Mouse (Mus musculus): ENCODE measurements around the gene Cfap61.

Gene Cfap61

DNA sequence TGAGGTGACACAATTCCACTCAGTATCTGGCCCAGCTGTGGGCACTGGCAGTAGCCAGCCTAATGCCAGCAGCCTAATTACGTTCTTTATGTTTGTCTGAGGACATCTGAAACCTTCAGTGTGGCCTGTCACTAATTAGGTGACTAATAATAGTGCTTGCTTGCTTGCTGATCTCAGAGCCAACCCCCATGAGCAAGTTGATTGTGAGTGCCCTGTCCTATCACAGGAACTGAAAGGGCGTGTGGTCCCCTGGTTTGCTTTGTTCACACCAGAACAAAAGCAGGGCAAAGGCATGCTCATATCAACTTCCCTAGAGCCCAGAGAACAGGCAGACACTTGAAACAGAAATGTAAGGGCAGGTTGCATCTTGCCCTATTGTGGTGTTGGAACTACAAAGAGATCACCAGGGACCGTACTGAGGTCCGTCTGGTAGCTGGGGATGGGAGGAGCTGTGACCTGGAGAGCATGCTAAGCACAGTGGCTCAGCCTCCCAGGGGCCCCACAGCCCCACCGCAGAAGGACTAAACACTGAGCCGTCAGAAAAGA lies 148.8 kb downstream of the Cfap61 start:
- no peak for DNase-seq (ENCODE audit: low read depth, low spot score)

DNA sequence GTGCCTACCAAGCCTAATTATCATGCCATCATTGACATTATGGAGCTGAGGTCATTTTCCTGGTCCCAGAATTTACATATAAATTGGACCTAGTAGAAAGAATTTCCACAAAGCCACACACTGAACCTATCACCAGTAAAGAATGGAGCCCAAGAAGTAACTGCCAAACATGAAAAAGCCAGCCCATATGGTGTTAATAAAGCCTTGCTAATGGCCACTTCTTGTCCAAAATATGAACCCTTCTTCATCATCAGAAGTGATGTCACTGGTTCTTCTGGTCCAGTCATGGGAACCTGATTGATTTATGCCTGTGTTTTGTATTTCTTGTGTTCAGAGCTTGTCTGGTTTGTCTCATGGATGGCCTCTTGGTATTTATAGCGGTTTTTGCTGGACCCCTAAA lies 152.8 kb downstream of the Cfap61 start:
- peak; percentile 53 for DNase-seq (ENCODE audit: low read depth, low spot score)

DNA sequence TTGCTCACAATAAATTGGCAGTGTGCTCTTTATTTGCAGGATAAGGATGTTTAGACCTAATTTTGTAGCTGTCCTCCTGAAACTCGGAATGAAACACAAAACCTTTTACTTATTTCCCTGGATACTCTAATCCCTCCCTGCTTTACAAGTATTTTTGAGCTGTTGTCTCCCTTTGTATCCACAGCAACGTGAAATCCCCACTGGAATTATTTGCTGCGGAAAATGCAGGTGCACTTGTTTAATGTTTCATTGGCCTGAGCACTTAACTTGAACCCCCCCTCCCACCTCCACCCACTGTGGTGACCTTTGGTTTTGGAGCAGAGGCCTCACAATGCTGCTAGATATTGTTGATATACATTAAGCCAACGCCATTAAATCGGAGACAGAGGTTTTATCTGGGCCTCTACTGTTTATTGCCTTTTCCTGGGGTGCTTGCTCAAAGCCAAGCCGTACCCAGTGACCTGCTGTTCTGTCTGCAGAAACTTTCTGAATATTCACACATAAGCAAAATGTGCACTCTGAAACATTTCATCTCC lies 154.6 kb downstream of the Cfap61 start:
- DNase-seq (ENCODE audit: low read depth, low spot score), result no peak

DNA sequence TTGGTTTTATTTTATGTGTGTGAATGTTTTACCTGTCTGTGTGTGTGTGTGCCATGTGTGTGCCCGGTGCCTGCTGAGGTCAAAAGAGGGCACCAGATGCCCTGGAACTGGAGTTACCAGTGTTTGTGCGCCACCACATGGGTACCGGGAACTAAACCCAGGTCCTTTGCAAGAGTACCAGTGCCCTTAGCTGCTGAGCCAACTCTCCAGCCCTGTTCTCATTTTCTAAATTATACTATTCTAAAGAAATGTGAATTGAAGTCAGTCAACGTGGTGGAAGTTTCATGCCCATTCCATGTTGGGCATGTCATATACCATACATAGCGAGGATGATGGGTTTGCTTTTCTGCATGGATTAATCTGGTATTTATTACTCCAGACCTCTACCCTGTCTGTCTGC lies 162.9 kb downstream of the Cfap61 start:
- DNase-seq (ENCODE audit: low read depth, low spot score), result no peak

DNA sequence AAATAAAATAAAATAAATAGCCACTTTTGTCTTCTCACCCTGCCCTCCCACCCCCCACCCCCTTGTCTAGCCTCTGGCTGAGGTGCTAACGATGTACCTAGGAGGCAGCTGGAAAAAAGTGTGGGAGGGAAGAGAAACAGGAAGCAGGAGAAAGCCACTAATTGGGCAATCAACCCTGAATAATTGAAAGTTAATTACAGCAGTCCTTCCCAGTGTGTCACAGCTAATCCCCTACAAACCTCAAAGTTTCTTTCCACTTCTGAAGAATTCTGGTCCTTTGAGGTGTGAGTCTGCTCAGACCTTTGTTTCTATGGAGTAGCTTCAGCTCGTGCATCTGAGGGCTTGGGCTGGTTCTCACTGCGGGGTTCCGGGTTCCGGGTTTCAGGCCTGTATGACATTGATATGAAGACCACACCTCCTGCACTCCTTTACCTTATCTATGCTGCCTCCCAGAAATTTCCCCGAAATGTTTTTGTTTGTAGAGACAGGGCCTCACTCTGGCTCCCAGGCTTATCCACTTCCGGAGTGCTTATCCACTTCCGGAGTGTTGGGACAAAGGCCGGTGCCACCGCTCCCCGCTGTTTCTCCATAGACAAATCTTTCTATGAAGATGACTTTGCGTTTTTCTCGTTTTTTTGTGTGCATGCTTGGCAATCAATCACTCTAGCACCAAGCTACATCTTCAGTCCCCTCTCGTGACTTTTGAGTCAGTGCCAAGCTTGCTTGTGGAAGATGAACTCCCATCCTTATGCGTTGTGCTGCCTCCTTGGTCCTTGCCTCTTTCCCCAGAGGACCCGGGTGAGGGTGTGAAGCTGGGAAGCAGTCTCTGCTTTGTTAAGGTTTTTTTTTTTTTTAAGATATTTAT lies 164.5 kb downstream of the Cfap61 start:
- no peak for DNase-seq (ENCODE audit: low read depth, low spot score)

DNA sequence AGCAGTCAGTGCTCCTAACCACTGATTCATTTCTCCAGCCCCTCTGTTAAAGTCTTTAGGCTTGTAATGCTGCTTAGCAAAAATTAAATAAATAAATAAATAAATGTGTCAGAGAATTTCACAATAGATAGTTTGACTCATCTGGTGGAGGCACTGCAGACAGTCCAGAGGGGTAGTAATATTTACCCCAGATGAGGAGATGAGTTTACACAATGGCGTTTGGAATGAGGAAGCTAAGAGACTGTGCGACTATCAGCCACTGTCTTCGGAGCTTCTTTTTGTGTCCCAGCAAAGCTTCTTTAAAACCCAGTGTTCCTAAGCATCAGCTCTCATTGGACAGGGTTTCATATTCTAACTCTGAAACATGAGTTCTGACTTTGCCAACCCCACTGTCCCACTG lies 165.3 kb downstream of the Cfap61 start:
- no peak for DNase-seq (ENCODE audit: low read depth, low spot score)

DNA sequence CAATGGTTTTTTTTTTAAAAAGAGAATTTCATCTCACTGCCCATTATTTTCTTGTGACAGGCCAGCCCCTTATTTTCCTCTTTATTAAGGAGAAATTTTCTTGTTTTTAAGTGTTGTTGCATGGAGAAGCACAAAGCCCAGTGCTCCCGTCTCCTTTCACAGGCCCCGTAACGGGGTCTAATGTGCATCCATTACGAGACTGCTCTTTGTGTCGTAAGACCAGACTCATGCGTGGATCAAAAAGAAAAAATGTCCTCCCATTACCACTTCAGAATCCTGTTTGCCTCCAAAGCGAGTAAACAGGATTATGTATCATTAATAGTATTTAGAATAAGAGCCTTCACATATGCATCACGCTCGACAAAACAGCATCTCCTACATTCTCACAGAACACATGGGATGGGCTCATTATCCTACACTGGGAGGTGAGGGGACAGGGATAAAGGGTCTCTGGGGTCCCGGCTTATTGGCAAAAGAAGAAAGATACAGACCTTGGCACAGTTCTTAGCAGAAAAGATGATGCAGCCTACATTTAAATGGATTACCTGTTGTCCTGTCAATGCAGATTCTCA lies 166.0 kb downstream of the Cfap61 start:
- no peak for DNase-seq (ENCODE audit: low read depth, low spot score)

DNA sequence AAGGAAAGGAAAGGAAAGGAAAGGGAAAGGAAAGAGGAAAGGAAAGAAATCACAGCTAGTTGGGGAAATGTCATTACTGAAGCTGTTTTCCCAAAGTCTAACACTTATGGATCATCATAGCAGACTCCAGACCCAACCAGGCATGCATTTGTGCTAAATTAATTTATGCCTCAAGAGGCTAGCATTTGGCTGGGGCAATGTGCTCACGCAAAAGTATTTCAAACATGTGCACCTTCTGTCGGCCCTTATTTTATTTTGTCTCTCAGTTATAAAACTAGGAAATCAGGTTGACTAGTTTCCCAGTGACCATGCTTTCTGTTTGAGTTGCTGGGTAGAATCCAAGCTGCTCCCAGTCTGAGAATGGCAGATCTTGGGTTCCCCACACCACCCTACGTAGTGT lies 168.0 kb downstream of the Cfap61 start:
- DNase-seq (ENCODE audit: low read depth, low spot score), result no peak

DNA sequence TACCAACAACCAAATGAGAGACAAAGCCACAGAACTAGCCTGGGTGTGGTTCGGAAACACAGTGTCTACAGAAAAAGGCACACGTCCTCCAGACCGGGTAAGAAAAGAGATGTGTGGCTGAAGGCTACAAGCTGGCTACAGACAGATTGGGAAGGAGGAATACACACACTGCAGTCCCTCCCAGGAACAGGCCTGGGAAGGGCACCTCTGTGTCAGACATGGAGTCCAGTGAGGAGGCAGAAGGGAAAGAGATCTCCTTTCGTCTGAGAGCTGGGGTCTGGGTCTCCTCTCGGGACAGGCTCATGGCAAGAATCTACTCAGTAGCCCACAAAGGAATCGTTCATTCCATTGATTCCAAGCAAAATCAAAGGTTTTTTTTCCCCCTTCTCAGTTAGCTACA lies 170.8 kb downstream of the Cfap61 start:
- DNase-seq (ENCODE audit: low read depth, low spot score), result no peak

DNA sequence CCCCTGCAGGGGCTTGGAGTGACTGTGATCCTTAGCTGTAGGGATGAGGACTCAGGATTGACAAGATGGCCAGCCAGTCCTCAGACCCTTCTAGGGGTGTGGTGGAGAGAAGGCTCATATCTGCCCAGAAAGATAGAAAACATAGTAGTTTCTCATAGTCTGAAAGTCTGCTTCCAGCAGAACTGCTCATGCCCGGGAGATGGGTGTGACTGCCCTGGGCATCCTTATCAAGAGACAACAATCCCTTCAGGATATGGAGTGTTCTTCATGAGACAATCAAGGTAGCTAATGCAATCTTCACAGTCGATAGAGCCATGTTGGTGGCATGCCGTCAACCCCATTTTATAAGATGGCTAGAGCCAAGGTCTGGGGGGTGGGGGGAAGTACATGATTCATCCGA lies 173.4 kb downstream of the Cfap61 start:
- DNase-seq (ENCODE audit: low read depth, low spot score), result no peak

DNA sequence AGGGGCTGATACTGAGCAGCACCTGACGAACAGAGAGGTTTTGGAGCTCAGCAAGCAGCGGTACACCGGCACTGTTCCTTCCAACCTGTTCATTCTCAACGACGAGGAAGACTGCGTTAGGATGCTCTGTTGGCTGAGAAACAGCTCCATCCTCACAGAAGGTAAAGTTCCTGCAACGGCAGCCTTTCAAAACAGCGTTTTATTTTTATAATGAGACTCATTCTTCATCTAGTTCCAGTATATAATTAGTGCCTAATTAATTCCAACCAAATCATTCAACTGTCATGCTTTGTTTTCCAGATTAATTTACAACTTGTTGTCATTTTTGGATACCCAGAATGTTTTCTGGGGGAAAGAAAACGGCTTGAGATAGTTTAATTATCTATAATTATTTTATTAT lies 175.3 kb downstream of the Cfap61 start:
- DNase-seq (ENCODE audit: low read depth, low spot score), result no peak

DNA sequence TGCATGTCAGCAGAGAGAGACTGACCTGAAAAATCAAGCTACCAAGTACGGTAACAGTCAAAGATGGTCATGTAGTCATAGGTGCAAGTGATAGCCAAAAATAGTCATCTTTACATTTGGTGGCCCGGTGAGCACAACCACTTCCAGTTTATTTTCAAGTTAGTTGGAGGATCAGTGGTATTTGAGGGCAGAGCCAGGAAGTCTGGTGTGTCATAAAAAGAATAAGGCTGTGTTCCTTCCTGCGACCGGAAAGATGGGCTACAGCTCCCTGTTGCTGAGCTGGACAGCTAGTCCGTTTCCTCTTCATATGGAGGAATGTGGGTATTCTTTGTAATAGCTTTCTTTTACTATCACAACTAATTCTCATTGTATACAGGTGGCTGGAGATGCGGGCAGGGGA lies 181.7 kb downstream of the Cfap61 start:
- no peak for DNase-seq (ENCODE audit: low read depth, low spot score)

DNA sequence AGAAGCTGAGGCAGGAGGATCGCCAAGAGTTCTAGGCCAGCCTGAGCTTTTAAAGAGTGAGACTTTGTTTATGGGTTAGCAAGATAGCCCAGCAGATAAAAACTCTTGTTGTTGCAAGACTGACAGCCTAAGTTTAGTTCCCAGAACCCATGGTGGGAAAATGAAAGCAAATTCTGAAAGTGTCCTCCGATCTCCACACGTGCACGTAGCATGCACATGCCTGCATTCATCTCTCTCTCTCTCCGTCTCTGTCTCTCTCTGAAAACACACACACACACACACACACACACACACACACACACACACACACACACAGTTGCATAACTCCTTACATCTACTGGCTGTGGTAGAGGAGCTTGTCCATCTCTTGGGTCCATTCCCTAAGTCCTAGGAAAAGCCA lies 182.1 kb downstream of the Cfap61 start:
- no peak for DNase-seq (ENCODE audit: low read depth, low spot score)

DNA sequence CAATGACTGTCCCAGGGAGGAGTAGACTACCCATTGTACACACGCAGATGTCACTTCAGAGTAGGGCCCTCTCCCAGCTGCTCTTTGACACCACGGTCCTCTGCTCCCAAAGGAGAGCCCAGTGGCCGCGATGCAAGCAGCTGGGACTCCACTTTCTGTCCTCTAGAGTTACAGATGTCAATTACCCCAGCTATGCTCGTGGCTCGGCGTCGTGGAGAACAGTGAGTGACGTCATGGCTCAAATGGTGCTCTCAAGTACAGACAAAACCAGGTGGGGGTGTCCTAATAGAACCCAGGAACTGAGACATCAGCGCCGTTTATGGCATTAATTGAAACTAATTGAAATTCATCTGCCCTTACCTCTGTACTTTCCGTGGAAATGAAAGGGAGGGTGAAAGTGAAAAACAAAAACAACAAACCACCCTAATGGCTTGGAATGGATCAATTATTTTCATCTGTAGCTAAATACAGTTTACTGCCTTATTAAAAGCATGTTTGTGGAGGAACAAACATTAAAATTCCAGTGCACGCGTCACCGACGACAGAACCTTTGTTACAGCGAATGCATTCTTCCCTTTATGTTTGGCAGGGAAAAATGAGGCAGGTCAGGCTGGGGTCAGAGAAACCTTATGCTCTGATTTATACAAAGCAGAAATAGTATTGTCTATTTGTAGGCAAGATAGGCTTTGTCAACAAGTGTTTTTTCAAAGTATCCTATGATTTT lies 182.8 kb downstream of the Cfap61 start:
- no peak for DNase-seq (ENCODE audit: low read depth, low spot score)

DNA sequence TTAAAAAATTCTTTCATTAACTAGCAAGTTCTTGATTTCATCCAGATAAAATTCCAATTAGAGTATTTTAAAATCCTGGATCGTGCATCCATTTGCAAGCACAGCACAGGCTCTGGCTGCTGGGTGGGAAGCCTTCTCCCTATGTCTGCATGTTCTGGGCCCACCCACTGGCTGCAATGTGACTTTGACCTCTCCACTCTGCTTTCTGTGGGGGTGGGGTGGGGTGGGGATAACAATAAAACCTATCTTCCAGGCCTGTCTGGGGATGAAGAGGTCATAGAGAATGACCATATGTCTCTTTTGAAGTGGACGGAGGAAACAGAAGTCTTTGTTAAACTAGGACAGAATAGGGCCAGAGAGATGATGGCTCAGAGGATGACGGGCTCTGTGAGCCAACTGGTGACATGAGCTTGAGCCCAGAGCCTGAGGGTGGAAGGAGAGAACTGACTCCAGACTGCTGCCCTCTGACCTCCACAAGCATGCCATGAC lies 183.4 kb downstream of the Cfap61 start:
- DNase-seq (ENCODE audit: low read depth, low spot score), result no peak

DNA sequence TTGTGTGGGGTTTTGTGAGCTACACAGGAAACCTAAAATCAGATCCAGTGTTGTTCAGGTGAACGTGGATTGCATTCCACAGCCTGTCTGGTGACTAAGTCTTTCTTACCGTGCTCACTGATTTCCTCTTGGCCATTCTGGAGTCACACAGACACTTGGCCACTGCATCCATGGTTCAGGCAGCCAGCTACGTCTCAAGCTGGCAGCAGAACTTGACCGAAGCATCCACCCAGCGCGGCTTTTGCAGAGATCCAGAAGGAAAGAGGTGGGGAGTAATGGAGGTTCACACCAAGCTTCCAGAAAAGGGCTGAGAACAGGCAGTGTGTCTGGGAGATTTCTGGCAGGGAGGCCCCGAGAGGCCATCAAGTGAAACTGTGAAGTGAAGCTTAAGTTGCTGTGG lies 187.0 kb downstream of the Cfap61 start:
- DNase-seq (ENCODE audit: low read depth, low spot score), result no peak

DNA sequence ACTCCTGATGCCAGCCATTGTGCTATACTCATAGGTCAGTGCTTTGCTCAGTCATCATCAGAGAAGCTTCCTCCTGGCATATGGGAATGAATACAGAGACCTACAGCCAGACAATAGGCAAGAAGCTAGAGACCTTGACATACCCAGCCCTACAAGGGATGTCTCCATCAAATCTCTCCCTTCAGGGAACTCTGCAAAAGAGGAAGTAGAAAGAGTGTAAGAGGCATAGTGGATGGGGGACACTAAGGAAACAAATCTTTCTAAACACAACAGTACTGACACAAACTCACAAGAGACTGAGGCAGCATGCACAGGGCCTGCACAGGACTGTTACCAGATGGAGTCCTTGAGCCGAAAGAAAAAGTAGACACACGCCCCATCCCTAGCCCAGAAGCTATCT lies 190.5 kb downstream of the Cfap61 start:
- DNase-seq (ENCODE audit: low read depth, low spot score), result no peak

DNA sequence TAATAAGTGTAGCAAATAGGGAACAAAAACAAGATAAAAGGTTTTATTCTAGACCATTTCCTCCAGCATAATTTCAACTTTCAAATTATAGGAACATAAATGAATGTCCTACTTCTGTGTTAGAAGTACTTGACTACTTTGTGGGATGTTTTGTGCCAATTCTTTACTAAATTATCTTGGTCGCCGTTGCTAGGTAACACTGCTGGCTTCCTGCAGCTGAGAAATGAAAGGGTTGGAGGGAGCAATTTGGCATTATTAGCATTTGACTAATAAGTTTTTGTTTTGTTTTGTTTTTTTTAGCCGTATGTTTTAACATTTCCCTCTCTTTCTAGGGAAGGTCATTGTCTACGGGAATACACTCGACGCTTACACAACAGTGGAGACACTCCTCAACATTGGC lies 194.0 kb downstream of the Cfap61 start:
- DNase-seq (ENCODE audit: low read depth, low spot score), result no peak

DNA sequence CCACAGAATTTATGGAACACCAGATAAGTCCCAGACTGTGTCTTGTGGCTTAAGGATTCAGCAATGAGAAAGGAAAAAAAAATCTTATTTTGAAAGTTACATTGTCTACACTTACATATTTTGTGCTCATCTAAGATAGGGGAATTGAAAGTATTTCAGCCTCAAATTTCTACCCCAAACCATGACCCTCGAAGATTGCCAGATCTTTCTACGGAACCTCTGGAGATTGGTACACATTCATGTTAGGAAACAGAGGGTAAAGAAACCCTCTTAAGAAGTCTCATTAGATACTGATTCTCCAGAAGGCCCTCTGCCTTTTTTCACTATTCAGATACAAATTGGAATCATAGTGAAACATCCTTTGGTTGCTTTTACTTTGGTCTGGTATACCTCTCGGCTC lies 195.9 kb downstream of the Cfap61 start:
- DNase-seq (ENCODE audit: low read depth, low spot score), result no peak

DNA sequence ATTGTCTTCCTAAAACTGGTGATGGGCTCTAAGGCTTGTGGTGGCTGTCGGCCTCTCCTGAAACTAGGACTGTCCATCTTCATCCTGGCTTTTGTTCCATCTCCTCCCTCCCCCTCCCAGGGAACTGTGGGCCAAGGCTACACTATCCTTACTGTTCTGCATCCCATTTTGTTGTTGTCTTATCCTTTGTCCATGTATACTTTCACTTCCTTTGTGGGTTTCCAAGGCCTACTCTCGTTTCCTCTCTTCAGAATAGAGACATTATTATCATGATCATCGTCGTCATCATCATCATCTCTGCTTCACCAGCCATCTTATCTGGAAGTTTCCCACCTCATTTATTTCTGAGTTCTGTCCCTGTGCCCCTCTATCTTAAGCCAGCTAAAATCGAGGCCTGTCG lies 199.7 kb downstream of the Cfap61 start:
- DNase-seq (ENCODE audit: low read depth, low spot score), result no peak

DNA sequence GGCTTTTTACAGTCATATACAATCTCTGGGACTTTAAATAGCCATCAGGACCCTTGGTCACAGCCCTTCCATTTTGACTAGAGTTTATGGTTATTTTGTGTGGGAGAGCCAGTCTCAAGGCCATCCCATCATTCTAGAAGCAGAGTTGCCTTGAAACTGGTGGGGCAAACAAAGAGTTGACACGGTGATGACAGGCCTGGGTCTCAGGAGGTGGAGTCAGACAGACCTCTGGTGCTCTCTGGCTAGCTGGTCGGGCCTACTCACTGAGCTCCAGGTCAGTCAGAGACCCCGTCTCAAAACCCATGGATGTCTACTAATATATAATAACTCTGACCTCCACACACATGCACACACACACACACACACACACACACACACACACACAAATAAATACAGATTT lies 206.1 kb downstream of the Cfap61 start:
- DNase-seq (ENCODE audit: low read depth, low spot score), result no peak

DNA sequence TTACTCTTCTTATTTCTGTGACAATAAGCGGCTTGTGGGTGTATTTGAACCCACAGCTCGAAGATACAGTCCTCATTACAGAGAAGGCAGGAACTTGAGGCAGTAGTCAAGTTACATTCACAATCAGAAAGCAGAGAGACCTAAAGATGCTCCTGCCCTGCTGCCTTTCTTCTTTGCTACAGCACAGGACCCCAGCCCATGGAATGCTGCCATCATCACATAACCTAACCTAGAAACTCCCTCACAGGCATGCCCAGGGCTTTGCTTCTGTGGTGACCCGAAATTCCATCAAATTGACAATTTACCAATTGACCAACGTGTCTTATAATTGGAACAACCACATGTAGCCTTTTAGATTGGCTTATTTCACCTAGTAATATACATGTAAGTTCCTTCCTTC lies 212.7 kb downstream of the Cfap61 start:
- DNase-seq (ENCODE audit: low read depth, low spot score), result no peak

Data from 3T3-L1 (cell line).